Mouse (Mus musculus): Measurements from ENCODE around the gene Tmem106a. TPM values are rescaled to one million over a fixed set of nuclear protein-coding genes. Genes with fewer than 3 reads are reported as not detected.
"Not testable (repeated sequence)": the region's sequence is repeated elsewhere in the genome, so short reads cannot be mapped to it uniquely, and the experiment has no call there.

Tmem106a gene
- total RNA-seq, 1 experiment from 2014 or later, result 10.7 TPM

DNA sequence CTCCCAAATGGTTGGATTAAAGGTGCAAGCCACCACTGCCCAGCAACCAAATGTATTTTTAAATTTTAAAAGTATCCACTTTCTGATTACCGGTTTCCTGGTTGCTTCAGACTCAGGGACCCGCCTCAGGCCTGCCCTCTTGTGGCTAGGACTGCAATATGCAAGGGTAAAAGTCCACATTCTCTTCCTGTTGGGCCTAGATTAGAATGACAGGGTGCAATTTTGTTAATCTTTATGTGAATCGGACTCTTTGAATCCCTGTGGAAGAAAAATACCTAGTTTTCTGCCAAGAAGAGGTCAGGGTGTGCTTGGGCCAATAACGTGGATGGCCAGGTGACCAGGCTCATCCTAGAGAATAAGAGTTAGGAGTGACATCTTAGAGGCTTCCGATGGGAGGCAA lies 7.4 kb downstream of the Tmem106a start:
- peak; percentile 88 for ATAC-seq (replicated peaks; ENCODE audit: insufficient number of reproducible peaks, low FRiP score, low TSS enrichment, poor library complexity, severe bottlenecking)

GRCm38 (mm10) chr11:101589989-101590624 lies 8.1 kb downstream of the Tmem106a start:
- no peak for ATAC-seq (replicated peaks; ENCODE audit: insufficient number of reproducible peaks, low FRiP score, low TSS enrichment, poor library complexity, severe bottlenecking)

DNA sequence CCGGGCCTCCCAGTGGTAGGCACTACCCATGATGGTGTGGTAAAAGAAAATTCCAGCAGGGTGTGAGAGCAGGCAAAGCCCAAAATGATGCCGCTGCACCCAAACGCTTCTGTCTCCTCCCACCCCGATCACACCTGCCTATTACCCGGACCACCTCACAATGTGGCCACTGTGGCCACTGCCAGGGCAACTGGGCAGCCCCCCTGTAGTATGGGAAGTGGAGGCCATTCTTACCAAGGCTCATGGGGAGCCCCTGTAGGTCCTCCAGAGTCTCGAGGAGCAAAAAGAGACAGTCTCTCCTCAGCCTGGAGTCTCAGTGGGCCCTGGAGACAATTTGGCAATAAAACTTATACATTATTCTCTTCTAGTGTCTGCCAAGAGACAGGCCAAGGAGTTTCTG lies 17.1 kb downstream of the Tmem106a start, which contains the start of gene Gm11634:
Gm11634 (minus strand) TSS at position 101 of the 400 bp plus-strand sequence.
- no peak for ATAC-seq (replicated peaks; ENCODE audit: insufficient number of reproducible peaks, low FRiP score, low TSS enrichment, poor library complexity, severe bottlenecking)

GRCm38 (mm10) chr11:101602491-101602890 lies 20.4 kb downstream of the Tmem106a start:
- ATAC-seq (replicated peaks; ENCODE audit: insufficient number of reproducible peaks, low FRiP score, low TSS enrichment, poor library complexity, severe bottlenecking), result no peak

DNA sequence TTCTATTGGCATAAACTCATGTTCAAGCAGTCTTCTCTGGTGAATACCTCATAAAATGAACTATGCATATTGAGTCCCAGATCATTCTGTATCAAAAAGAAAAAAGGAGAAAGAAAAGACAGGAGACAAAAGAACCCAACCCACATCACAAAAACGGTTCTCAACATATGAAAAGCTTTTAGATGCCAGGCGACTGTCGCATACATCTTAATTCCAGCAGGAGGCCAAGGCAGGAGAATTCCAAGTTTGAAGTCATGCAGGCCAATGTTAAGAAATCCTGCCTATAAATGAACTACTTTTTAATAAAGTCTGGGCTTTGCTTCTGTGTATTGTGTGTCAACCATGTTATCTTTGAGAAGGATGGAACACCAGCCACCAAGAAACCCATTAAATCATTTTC lies 22.1 kb downstream of the Tmem106a start:
- no peak for ATAC-seq (replicated peaks; ENCODE audit: insufficient number of reproducible peaks, low FRiP score, low TSS enrichment, poor library complexity, severe bottlenecking)

DNA sequence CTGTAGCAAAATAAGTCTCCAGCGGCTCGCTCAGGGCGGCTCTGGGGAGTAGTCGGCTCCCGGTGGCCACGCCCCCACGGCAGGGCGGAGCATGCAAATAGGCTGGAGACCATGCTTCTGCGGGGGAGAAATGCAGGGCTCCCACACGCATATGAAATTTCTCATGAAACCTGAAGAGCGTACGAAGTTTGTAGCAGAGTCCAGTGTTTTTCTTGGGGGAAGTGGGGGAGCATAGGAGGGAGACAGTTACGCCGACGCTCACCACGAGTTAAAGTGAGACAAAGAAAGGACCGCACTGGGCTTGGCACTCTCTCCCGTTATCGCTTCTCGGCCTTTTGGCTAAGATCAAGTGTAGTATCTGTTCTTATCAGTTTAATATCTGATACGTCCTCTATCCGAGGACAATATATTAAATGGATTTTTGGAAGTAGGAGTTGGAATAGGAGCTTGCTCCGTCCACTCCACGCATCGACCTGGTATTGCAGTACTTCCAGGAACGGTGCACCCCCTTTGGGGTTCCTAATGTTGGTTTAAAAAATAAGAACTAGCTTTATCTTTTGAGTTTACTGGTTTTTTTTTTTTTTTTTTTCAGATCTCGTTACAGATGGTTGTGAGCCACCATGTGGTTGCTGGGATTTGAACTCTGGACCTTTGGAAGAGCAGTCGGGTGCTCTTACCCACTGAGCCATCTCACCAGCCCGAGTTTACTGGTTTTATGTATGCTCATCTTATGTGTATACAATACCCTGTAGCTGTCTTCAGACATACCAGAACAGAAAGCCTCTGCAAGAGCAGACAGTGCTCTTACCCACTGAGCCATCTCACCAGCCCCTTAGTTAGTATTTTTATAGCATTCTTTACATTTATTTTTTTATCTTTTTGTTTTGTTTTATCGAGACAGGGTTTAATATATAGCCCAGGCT lies 22.8 kb downstream of the Tmem106a start:
- peak; percentile 75 for ATAC-seq (replicated peaks; ENCODE audit: insufficient number of reproducible peaks, low FRiP score, low TSS enrichment, poor library complexity, severe bottlenecking)

- not testable (repeated sequence) for ATAC-seq (replicated peaks; ENCODE audit: insufficient number of reproducible peaks, low FRiP score, low TSS enrichment, poor library complexity, severe bottlenecking)
Measured at GRCm38 (mm10) chr11:101607134-101607533, 25.1 kb downstream of the Tmem106a start.

GRCm38 (mm10) chr11:101610445-101610844 lies 28.4 kb downstream of the Tmem106a start:
- ATAC-seq (replicated peaks; ENCODE audit: insufficient number of reproducible peaks, low FRiP score, low TSS enrichment, poor library complexity, severe bottlenecking), result no peak

- ATAC-seq (replicated peaks; ENCODE audit: insufficient number of reproducible peaks, low FRiP score, low TSS enrichment, poor library complexity, severe bottlenecking), result no peak
Measured at GRCm38 (mm10) chr11:101613596-101613995, 31.6 kb downstream of the Tmem106a start.

GRCm38 (mm10) chr11:101614116-101614515 lies 32.1 kb downstream of the Tmem106a start:
- no peak for ATAC-seq (replicated peaks; ENCODE audit: insufficient number of reproducible peaks, low FRiP score, low TSS enrichment, poor library complexity, severe bottlenecking)

- no peak for ATAC-seq (replicated peaks; ENCODE audit: insufficient number of reproducible peaks, low FRiP score, low TSS enrichment, poor library complexity, severe bottlenecking)
Measured at GRCm38 (mm10) chr11:101615380-101615779, 33.3 kb downstream of the Tmem106a start.

DNA sequence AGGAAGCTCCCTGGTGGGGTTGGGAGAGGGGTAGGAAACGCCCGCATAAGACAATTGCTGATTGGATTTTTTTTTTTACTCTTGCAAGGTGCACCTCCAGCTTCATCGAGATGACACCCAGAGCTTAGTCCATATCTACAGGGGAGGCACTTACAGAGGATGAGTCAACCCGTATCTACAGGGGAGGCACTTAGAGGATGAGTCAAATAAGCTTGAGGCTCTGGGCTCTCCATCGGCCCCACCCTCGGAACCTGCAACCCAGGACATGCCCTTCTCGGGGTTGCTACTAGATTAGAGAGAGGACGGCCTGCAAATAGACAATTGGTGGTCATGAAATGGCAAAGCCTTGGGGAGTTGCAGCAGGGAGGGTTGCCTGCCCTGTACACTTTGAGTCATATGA lies 34.1 kb downstream of the Tmem106a start:
- no peak for ATAC-seq (replicated peaks; ENCODE audit: insufficient number of reproducible peaks, low FRiP score, low TSS enrichment, poor library complexity, severe bottlenecking)

DNA sequence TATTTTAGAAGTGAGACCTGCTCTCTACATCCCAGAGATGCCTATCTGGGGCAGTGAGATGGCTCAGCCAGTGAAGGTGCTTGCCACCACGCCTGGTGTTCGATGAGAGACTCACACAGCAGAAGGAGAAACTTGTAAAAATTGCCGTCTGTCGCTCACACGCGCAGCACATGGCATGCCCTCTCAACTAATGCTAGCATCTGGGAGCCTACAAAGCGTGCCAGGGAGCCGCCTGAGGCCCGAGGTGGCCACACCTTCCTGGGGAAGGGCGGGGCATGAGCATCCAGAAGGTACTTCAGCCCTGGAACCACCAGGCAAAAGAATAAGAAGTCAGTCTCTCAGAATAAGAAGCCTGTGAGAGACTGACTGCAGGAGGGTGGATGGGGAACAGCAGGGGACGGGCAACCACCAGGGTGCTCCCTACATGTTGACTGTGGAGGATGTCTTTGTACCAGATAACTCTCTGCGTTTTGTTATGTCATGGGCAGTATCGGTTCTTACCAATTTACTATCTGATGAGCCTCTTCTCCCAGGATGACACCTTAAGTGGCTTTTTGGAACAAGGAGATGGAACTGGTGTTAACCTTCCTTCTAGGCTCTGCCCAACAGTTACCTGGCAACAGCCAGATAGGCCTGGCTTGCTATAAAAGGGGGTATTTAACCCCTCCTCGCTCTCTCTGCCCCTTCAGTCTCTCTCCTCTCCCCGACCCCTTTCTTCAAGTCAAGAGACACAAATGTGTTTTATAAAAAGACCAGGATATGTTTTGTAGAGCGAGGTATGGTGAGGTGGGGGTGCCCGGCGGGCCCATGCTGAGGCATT lies 35.1 kb downstream of the Tmem106a start:
- ATAC-seq (replicated peaks; ENCODE audit: insufficient number of reproducible peaks, low FRiP score, low TSS enrichment, poor library complexity, severe bottlenecking), result no peak

DNA sequence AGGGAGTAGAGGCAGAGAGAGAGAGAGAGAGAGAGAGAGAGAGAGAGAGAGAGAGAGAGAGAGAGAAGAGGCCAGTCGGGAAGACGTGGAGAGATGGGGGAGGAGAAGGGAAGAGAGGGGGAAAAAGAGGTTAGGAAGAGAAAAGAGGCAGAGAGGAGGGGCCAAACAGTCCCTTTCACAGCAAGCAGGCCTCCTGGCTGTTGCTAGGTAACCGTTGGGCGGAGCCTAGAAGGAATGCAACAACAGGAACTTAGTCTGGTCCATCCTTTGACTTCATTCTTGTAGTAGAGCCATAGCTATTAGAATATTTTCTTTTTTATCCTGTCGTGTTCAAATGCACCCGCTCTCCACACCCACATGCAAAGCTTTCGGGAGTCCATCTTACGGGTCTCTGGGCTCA lies 35.8 kb downstream of the Tmem106a start:
- ATAC-seq (replicated peaks; ENCODE audit: insufficient number of reproducible peaks, low FRiP score, low TSS enrichment, poor library complexity, severe bottlenecking), result no peak

DNA sequence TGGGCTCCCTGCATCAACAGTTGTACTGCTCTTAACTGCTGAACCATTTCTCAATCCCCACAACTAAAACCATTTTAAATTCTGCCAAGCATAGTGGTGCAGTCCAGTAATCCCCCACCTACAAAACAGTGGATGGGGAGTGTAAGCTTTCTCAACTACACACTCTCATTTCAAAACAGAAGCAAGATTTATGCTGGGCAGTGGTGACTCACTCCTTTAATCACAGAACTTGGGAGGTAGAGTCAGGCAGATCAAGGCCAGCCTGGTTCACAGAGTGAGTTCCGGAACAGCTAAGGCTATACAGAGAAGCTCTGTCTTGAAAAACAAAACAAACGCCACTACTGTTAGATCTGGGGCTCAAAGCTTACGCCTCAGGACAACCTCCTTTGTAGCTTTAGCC lies 36.6 kb downstream of the Tmem106a start:
- no peak for ATAC-seq (replicated peaks; ENCODE audit: insufficient number of reproducible peaks, low FRiP score, low TSS enrichment, poor library complexity, severe bottlenecking)

DNA sequence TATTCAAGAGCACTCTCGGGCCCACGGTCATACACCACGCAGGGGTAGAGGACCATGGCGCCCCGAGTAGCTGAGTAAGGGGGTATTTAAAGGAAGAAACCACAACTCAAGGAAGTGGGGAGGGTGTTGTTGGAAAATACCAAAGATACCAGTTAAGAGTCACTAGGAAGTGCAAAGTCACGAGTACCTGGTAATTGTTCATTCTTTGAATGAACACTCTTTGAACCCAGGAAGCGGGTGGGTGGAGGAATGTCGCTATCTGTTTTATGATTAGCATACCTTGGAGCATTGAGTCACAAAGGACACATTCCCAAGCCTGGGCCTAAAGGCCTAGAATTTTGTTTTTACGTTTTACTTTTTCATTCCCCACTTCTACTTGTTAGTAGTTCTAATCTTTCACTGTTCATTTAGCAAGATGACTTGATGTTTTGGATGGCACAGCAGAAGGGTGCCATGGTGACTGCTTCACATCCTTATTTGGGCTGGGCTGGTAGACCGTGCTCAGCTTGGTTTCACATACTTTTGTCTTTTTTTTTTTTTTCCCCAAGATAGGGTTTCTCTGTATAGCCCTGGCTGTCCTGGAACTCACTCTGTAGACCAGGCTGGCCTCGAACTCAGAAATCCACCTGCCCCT lies 38.1 kb downstream of the Tmem106a start:
- not testable (repeated sequence) for ATAC-seq (replicated peaks; ENCODE audit: insufficient number of reproducible peaks, low FRiP score, low TSS enrichment, poor library complexity, severe bottlenecking)

DNA sequence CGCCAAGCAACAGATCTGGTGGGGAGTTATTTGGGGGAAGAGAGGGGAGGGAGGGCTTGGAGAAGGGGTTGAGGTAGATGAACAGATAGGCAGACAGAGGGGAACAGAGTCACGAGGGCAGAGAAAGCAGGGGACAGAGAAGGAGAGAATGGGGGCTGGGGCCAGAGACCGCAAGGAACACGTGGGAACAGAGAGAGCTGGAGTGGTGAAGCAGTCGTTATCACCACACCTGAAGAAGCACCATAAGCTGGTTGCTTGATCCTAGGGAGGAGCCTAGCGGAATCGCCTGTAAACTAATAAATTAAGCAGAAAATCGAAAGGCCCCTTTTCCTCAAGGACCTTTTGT lies 44.6 kb downstream of the Tmem106a start:
- ATAC-seq (replicated peaks; ENCODE audit: insufficient number of reproducible peaks, low FRiP score, low TSS enrichment, poor library complexity, severe bottlenecking), result peak; percentile 15; the same call in 1 of the 2 replicates

GRCm38 (mm10) chr11:101626995-101627856 lies 45.2 kb downstream of the Tmem106a start, which contains the start of gene Rdm1:
Rdm1 (plus strand) TSS chr11:101627195.
- peak; percentile 85 for ATAC-seq (replicated peaks; ENCODE audit: insufficient number of reproducible peaks, low FRiP score, low TSS enrichment, poor library complexity, severe bottlenecking)

All from monocyte, adult 5-6 weeks (primary cell).